Mouse (Mus musculus): ENCODE results near the gene C2. TPM values are rescaled to one million over a fixed set of nuclear protein-coding genes. Genes with fewer than 3 reads are reported as not detected.

The C2 gene
- polyA plus RNA-seq, 1 experiment from 2014 or later, result 8.2 TPM

DNA sequence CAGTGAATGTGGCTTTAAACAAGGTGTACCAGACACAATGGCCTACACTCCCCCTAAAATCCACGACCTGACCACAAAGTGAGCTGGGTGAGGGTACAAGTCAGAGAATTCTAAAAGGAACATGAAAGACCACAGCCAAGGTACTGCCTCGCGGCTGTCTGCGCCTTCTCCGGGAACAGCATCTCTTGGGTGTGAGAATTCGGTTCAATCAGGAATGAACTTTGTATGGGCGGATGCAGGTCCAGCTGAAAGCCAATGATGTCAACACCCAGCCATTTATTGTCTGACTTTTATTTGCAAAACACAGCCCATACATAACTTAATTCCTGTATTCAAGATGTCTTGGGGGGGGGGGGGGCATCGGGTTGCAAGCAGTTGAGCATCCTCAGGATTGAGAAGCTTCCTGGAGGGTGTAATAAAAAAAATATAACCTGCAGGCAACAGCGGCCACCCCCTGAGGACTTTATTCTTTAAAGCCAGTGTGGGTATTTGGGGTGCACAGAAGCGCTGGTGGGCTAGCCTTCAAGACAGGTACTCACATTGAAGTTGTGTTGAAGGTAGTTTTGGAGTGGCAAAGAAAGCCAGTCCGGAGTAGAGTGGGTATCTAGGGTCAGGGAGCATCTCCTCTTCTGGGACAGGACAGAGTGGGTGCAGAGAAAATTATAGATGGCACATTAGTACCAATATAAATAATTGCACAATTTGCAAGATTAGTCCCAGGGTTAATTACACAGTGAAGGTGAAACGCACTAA, 4.8 kb downstream of the C2 start:
- Histone ChIP-seq H3K4me1 (peaks cover 54% of the 10 kb centered on the region), H3K27me3 (replicated peaks) (no peaks in the 10 kb centered on the region), H3K4me3 (peak overlapping the region; percentile 80), H3K27ac (peak overlapping the region; percentile 90), H3K36me3 (peaks cover 14% of the 10 kb centered on the region), H3K9ac (peak overlapping the region; percentile 91), H3K9me3 (replicated peaks) (no peaks in the 10 kb centered on the region), H3K4me2 (peak overlapping the region; percentile 100)
- WGBS (ENCODE audit: insufficient replicate concordance), result 72% methylated on average over 12 of the region's 12 CpGs
- no peak for ATAC-seq

DNA sequence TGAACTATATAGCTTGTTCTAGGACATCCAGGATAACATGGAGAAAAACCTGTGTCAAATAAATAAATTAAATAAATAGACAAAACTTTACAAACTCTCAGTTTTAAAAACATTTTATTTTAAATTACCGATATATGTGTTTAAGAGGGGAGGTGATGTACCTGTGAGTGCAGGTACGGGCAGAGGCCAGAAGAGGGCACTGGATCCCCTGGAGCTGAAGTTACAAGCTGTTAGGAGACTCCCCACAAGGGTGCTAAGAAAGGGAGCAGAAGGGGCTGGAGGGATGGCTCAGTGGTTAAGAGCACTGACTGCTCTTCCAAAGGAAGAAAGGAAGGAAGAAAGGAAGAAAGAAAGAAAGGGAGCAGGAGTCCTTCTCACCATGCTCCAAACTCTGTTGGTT, 6.7 kb downstream of the C2 start:
- no peak for ATAC-seq

DNA sequence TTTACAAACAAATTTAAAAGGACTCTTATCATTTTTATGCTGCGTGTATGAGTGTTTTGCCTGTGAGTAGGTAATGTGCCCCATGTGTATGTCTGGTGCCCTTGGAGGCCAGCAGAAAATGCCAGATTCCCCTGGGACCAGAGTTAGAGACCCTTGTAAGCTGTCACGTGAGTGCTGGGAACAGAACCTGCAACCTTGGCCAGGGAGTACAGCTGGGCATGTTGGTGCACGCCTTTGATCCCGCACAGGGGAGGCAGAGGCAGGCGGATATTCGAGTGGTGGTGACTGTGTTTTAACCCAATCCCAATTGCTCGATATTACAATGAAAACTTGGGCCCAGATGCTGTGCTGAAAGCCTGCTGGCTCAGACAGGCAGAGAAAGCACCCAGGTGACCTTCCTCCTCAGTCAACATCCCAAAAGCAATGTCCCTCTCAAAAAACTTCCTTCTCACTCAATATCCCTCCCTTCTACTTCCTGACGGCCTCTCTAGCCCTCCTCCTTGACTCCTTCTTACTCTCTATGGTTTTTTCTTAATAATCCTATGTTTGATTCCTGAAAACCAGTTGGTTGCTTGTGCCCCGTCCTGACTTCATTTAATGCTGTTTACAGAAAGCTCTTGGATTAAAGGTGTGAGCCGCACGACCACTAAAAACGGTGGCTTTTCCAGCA, 7.9 kb downstream of the C2 start:
- ATAC-seq, result no peak
- peaks cover 39% of the 10 kb centered on the region for H3K4me1 ChIP-seq

More for the DNA sequence above, 6.7 kb downstream of the C2 start:
- Histone ChIP-seq H3K9ac (no peak overlapping the region), H3K4me3 (no peak overlapping the region), H3K4me2 (no peak overlapping the region), H3K4me1 (peaks cover 40% of the 10 kb centered on the region), H3K9me3 (replicated peaks) (no peaks in the 10 kb centered on the region), H3K27ac (no peak overlapping the region), H3K36me3 (peaks cover 11% of the 10 kb centered on the region), H3K27me3 (replicated peaks) (no peaks in the 10 kb centered on the region)
- WGBS (ENCODE audit: insufficient replicate concordance), result 84% methylated on average over 2 of the region's 2 CpGs

DNA sequence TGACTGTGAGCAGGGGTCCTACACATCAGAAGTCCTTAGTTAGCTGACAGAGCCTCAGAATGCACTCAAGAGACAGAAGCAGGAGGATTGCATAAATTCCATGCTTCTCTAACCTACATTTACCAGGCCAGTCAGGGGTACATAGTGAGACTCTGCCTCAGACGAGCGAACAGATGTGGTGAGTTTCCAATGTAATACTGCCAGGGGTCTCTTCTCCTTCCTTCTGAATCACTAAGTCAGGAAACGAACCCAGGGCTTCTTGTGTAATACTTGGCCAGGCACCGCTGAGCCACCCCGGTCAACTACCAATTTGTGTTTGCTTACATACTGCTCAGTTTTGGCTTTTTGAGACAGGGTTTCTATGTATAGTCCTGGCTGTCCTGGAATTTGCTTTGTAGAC, 10.1 kb downstream of the C2 start:
- 49% methylated on average over 5 of the region's 5 CpGs for WGBS (ENCODE audit: insufficient replicate concordance)
- Histone ChIP-seq H3K27me3 (replicated peaks) (no peaks in the 10 kb centered on the region), H3K9ac (no peak overlapping the region), H3K4me2 (no peak overlapping the region), H3K4me1 (peaks cover 38% of the 10 kb centered on the region), H3K4me3 (no peak overlapping the region), H3K27ac (no peak overlapping the region), H3K36me3 (no peaks in the 10 kb centered on the region), H3K9me3 (replicated peaks) (no peaks in the 10 kb centered on the region)
- no peak for ATAC-seq

More for the DNA sequence above, 7.9 kb downstream of the C2 start:
- H3K27ac ChIP-seq, result no peak overlapping the region
- no peaks in the 10 kb centered on the region for H3K9me3 ChIP-seq (replicated peaks)
- no peak overlapping the region for H3K4me3 ChIP-seq
- 75% methylated on average over 12 of the region's 12 CpGs for WGBS (ENCODE audit: insufficient replicate concordance)
- no peaks in the 10 kb centered on the region for H3K36me3 ChIP-seq
- H3K9ac ChIP-seq, result no peak overlapping the region
- H3K27me3 ChIP-seq (replicated peaks), result no peaks in the 10 kb centered on the region
- H3K4me2 ChIP-seq, result no peak overlapping the region

DNA sequence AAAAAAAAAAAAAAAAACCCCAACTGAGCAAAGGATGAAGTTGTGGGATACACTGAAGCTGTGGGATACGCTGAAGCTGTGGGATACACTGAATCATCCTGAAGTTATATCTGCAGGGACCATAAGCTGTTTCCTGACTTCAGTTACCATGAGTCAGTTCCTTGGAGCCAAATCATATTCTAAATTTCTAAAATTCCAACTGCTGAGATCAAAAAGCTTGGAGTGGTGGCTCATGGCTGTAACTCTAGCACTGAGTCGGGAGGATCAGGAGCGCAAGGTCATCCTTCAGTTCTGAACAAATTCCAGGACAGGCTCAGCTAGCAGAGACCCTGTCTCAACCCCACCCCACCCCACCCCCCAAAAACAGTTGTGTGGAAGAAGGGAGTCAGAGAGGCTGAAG, 12.4 kb downstream of the C2 start:
- 0 out of 2 replicates have a peak, but pooled peaks cover 4% of the 10 kb centered on the region for H3K27me3 ChIP-seq (replicated peaks)
- peaks cover 45% of the 10 kb centered on the region for H3K4me1 ChIP-seq
- no peak overlapping the region for H3K4me3 ChIP-seq
- H3K27ac ChIP-seq, result no peak overlapping the region
- no peaks in the 10 kb centered on the region for H3K9me3 ChIP-seq (replicated peaks)
- ATAC-seq, result no peak
- H3K36me3 ChIP-seq, result no peaks in the 10 kb centered on the region
- no peak overlapping the region for H3K9ac ChIP-seq
- 78% methylated on average over 3 of the region's 3 CpGs for WGBS (ENCODE audit: insufficient replicate concordance)
- H3K4me2 ChIP-seq, result no peak overlapping the region

DNA sequence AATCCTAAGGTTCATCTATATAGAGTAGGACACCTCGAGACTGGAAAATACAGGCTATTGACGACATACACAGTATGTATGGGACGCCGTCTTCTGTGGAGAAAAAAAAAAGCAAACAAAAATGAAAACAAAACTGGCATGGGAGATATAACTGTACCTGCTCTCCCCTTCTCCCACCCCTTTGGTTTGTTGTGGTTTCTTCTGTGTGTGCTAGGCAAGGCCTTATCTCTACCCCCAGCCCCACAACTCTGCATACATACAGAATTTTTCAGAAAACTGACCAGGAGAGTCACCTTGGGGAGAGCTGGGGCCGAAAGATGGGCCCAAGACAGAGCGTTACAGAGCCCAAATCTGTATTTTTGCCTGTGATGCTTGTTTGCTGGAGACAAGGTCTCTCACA, 13.4 kb downstream of the C2 start:
- Histone ChIP-seq H3K4me3 (no peak overlapping the region), H3K27ac (no peak overlapping the region), H3K9ac (peak overlapping the region; percentile 6; the same call in 1 of the 2 replicates), H3K9me3 (replicated peaks) (no peaks in the 10 kb centered on the region), H3K27me3 (replicated peaks) (0 out of 2 replicates have a peak, but pooled peaks cover 4% of the 10 kb centered on the region), H3K36me3 (no peaks in the 10 kb centered on the region), H3K4me1 (peaks cover 47% of the 10 kb centered on the region), H3K4me2 (0 out of 2 replicates have a peak overlapping the region, but pooled peaks have one; percentile 11)
- WGBS (ENCODE audit: insufficient replicate concordance), result 28% methylated on average over 6 of the region's 6 CpGs
- peak; percentile 48 for ATAC-seq

DNA sequence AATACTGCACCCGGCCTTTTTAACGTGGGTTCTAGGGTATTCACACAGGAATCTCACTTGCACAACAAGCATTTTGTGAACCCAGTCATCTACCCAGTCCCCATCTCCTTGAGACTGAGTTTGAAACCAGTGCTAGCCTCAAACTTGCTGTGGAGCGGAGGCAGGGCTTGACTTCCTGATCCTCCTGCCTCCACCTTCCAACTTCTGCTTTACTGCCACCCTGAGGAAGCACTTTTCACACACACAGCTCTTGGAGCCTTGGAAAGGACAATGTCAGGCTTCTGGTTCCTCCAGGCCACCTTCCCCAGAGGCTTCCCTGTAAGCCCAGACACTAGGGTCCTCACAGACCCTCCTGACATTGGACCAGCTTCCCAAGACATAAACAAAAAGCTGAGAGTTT, 14.7 kb downstream of the C2 start:
- 51% methylated on average over 3 of the region's 3 CpGs for WGBS (ENCODE audit: insufficient replicate concordance)
- no peak overlapping the region for H3K27ac ChIP-seq
- no peak overlapping the region for H3K4me3 ChIP-seq
- no peak for ATAC-seq
- H3K36me3 ChIP-seq, result no peaks in the 10 kb centered on the region
- H3K9ac ChIP-seq, result no peak overlapping the region
- H3K4me2 ChIP-seq, result no peak overlapping the region
- no peaks in the 10 kb centered on the region for H3K9me3 ChIP-seq (replicated peaks)
- H3K4me1 ChIP-seq, result peaks cover 51% of the 10 kb centered on the region
- H3K27me3 ChIP-seq (replicated peaks), result 0 out of 2 replicates have a peak, but pooled peaks cover 4% of the 10 kb centered on the region

DNA sequence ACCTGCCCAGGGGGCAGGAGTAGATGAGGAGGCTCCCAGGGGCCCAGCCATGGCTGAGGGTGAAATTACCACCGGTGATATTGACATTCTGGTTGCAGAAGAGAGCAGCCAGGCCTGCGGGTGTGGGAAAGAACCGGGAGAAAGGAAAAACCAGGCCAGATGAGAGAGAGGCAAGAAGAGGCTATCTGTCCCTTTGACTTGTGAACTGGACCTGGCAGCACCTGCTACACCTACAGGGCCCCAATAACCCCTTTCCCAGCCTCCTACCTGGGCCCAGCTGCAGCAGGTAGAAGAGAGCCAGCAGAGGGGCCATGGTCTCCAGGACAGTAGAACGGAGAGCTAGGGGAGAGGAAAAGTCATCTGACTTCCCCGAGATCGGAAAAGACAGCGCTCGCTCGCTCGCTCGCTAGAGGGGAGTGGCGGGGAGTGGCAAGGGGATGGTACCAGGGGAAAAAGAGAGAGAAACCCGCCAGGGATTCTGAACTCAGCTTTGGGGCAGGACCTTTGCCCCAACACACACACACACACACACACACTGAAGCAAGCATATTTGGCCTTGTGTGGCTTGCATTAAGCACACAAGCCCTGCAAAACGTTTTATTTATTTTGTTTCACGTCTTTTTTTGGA, 16.3 kb downstream of the C2 start, which contains the start of gene Gm20547:
Gene Gm20547 (minus strand): TSS at position 360 of the 628 bp plus-strand sequence.
- H3K27ac ChIP-seq, result peak within 1 kb of the TSS; percentile 53; the same call in 1 of the 2 replicates

DNA sequence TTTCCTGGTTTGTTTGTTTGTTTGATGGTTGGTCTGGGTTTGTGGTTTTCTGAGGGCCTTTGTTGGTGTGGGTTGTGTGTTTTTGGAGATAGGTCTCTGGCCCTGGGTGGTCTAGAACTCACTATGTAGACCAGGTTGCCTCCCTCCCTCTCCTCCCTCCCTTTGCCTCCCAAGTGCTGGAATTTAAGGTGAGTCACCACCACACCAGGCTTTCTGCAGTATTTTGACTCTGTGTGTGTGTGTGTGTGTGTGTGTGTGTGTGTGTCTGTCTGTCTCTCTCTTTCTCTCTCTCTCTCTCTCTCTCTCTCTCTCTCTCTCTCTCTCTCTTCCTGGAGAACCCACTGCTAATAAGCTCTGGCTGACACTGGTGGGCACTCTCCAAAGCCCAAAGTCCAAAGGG, 16.9 kb downstream of the C2 start:
- Histone ChIP-seq H3K4me3 (no peak overlapping the region), H3K9ac (0 out of 2 replicates have a peak overlapping the region, but pooled peaks have one; percentile 18), H3K27ac (0 out of 2 replicates have a peak overlapping the region, but pooled peaks have one; percentile 53)

More for the DNA sequence above, 16.3 kb downstream of the C2 start, which contains the start of gene Gm20547:
- 0 out of 2 replicates have a peak, but pooled peaks cover 4% of the 10 kb centered on the region for H3K27me3 ChIP-seq (replicated peaks)
- H3K36me3 ChIP-seq, result no peaks in the 10 kb centered on the region
- 22% methylated on average over 15 of the region's 15 CpGs for WGBS (ENCODE audit: insufficient replicate concordance)
- peak within 1 kb of the TSS; percentile 26 for H3K4me3 ChIP-seq
- 0 out of 2 replicates have a peak, but pooled peaks have one; percentile 14 for ATAC-seq
- H3K4me1 ChIP-seq, result peaks cover 51% of the 10 kb centered on the region
- no peaks in the 10 kb centered on the region for H3K9me3 ChIP-seq (replicated peaks)
- H3K4me2 ChIP-seq, result peak within 1 kb of the TSS; percentile 54
- peak within 1 kb of the TSS; percentile 18; the same call in 1 of the 2 replicates for H3K9ac ChIP-seq

DNA sequence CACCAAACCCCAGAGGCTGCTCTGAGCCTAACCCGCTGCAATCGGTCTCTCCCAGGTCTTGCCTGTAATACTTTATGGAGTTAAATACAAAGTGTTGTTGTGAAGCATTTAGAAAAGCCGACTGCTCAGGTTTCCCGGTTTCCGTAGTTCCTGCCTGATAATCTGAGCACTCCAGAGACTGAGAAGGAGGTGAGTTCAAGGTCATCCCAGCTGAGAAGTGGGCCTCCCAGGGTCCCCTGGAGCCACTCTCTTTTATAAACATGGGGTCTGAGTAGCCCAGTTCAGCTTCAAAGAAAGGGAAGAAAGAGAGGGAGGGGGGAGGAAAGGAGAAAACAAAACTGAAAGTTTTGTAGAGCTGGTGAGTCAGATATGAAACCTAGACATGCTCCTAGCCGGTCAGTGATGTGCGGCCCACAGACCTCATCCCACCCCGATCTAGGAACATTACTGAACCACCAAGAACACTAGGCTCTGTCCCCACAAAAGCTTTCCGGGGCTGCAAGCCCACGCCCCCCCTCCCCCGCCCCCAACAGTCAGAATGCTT, 18.7 kb downstream of the C2 start, which contains the start of gene Zbtb12:
Gene Zbtb12 (plus strand): TSS at position 148 of the 544 bp plus-strand sequence.
- Histone ChIP-seq H3K4me2 (0 out of 2 replicates have a peak within 1 kb of the TSS, but pooled peaks have one; percentile 15), H3K27me3 (replicated peaks) (0 out of 2 replicates have a peak, but pooled peaks cover 4% of the 10 kb centered on the region), H3K9ac (no peak within 1 kb of the TSS), H3K4me3 (no peak within 1 kb of the TSS), H3K9me3 (replicated peaks) (no peaks in the 10 kb centered on the region), H3K4me1 (peaks cover 28% of the 10 kb centered on the region), H3K36me3 (0 out of 2 replicates have a peak, but pooled peaks cover 2% of the 10 kb centered on the region), H3K27ac (no peak within 1 kb of the TSS)
- no peak for ATAC-seq
- 62% methylated on average over 11 of the region's 11 CpGs for WGBS (ENCODE audit: insufficient replicate concordance)

More for the DNA sequence above, 16.9 kb downstream of the C2 start:
- no peaks in the 10 kb centered on the region for H3K36me3 ChIP-seq
- ATAC-seq, result no peak
- H3K27me3 ChIP-seq (replicated peaks), result 0 out of 2 replicates have a peak, but pooled peaks cover 4% of the 10 kb centered on the region
- peak overlapping the region; percentile 54 for H3K4me2 ChIP-seq
- peaks cover 45% of the 10 kb centered on the region for H3K4me1 ChIP-seq
- H3K9me3 ChIP-seq (replicated peaks), result no peaks in the 10 kb centered on the region

DNA sequence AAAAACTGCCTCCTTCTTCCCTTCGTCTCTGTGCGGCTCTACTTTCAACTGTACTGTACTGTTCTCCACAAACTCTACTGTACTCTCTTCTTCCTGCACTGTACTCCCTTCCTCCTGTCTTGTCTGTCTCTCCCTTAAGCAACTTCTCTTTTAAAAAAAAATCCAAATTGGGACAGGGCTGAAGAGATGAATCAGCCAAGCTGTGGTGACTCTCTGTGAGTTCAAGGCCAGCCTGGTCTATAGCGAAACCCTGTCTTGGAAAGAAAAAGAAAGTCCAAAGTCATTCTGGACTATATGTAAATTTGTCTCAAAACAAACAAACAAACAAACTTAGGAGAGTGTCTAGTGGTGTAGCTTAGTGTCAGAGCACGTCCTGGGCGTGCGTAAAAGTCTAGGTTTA, 23.7 kb downstream of the C2 start:
- Histone ChIP-seq H3K9me3 (replicated peaks) (no peaks in the 10 kb centered on the region), H3K9ac (no peak overlapping the region)
- 76% methylated on average over 6 of the region's 6 CpGs for WGBS (ENCODE audit: insufficient replicate concordance)

More for the DNA sequence above, 23.7 kb downstream of the C2 start:
- ATAC-seq, result no peak
- Histone ChIP-seq H3K27me3 (replicated peaks) (peaks cover 23% of the 10 kb centered on the region), H3K36me3 (0 out of 2 replicates have a peak, but pooled peaks cover 2% of the 10 kb centered on the region), H3K27ac (no peak overlapping the region), H3K4me3 (no peak overlapping the region), H3K4me1 (0 out of 2 replicates have a peak, but pooled peaks cover under 1% of the 10 kb centered on the region), H3K4me2 (no peak overlapping the region)
